Mouse (Mus musculus) frontal cortex, postnatal 10 days (tissue): ENCODE data around the gene Gm43517.
A peak's percentile ranks its signal among the peaks of the same experiment; 100 is the strongest.

ENCODE experiments used
- DNase-seq, 2 experiments: peaks; one replicate each; pipeline ENCODE4 v3.0.0; 2022; ENCODE audit warnings: low spot score in 2 of 2, mixed read lengths in 1 of 2

Gene Gm43517

DNA sequence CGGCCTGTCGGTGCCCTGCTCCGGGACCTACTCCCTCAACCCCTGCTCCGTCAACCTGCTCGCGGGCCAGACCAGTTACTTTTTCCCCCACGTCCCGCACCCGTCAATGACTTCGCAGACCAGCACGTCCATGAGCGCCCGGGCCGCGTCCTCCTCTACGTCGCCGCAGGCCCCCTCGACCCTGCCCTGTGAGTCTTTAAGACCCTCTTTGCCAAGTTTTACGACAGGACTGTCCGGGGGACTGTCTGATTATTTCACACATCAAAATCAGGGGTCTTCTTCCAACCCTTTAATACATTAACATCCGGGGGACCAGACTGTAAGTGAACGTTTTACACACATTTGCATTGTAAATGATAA lies 637 bp downstream of the Gm43517 start:
- no peak for DNase-seq

DNA sequence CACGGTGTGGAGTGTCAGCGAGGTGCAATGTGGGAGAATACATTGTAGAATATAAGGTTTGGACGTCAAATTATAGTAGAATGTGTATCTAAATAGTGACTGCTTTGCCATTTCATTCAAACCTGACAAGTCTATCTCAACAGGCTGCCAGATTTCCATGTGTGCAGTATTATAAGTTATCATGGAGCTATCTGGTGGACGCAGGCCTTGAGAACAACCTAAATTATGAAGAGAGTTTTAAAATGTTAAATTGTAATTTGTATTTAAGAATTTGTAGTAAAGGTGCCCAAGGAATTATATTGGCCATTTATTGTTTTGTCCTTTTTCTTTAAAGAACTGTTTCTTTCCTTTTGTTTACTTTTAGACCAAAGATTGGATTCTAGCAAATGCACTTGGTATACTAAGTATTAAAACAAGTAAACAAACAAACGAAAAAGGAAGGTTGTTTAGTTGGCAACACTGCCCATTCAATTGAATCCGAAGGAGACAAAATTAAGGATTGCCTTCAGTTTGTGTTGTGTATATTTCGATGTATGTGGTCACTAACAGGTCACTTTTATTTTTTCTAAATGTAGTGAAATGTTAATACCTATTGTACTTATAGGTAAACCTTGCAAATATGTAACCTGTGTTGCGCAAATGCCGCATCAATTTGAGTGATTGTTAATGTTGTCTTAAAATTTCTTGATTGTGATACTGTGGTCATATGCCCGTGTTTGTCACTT lies 1.3 kb downstream of the Gm43517 start:
- DNase-seq: no peak

- DNase-seq: no peak
These were observed 3.1 kb downstream of the Gm43517 start for GRCm38 (mm10) chr12:49387856-49388598.

DNA sequence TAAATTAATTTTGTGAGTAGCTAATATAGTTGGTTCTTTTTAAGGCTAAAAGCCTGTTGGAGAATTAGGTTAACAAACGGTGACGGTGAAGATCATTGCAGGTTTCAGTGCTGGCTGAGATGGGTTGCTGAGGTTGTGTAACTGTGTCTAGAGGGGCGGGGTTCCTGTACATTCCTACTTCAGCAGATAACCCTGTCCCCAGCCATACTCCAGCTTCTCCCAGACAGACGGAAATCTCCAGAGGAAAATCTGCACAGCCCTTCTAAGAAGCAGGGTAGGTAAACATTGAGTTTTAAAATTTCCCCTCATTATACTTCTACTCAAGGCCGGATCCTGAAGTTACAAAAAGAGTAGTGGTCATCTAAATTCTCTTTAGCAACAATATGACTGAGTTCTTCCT lies 4.7 kb downstream of the Gm43517 start:
- peak in 1 of 2 experiments; percentile 17 for DNase-seq

DNA sequence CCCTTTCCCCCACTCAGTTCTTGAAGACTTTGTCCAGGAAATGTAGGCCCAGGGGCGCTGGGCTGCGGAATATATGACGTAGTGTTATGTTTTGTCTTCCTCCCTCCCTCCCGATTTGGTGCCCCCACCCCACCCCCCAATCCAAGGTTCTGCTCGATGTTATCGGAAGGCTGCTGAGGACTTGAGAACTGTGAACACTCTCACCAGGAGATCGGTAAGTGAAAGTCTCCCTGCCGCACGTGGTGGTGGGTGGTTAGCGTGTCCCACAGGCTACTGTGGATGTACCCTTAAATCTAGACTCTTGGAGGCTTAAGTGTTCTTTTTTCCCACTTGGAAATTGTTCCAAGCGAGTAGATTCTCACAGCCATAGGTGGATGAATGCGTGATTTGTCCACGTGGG lies 5.3 kb downstream of the Gm43517 start:
- peak in 1 of 2 experiments; percentile 26 for DNase-seq

DNA sequence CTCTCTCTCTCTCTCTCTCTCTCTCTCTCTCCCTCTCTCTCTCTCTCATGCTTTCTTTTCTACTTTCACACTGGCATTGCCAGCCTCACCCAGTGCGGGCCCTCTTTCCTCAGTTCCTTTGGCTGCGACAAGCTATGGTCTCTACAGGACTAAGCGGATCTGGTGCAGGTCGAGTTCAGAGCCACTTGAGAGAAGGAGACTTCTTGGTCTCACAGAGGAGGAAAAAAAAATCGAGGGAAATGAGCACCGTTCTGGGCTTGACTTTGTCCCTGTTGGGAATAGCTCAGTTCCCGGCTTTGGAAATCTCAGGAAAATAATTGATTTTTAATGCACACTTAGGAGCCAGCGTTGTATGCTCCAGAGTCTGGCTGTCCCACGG lies 5.9 kb downstream of the Gm43517 start:
- DNase-seq: peak in 1 of 2 experiments; percentile 28

- peak in 1 of 2 experiments; percentile 65 for DNase-seq
These were observed 6.5 kb downstream of the Gm43517 start for GRCm38 (mm10) chr12:49391305-49392040.

- DNase-seq: no peak
These were observed 7.0 kb downstream of the Gm43517 start for GRCm38 (mm10) chr12:49392041-49392390.

GRCm38 (mm10) chr12:49392876-49393275 lies 7.9 kb downstream of the Gm43517 start:
- no peak for DNase-seq

- no peak for DNase-seq
These were observed 8.7 kb downstream of the Gm43517 start for GRCm38 (mm10) chr12:49393639-49394038.

- DNase-seq: no peak
These were observed 9.2 kb downstream of the Gm43517 start for GRCm38 (mm10) chr12:49394181-49394580.

GRCm38 (mm10) chr12:49394836-49395235 lies 9.9 kb downstream of the Gm43517 start:
- peak in 1 of 2 experiments; percentile 37 for DNase-seq

DNA sequence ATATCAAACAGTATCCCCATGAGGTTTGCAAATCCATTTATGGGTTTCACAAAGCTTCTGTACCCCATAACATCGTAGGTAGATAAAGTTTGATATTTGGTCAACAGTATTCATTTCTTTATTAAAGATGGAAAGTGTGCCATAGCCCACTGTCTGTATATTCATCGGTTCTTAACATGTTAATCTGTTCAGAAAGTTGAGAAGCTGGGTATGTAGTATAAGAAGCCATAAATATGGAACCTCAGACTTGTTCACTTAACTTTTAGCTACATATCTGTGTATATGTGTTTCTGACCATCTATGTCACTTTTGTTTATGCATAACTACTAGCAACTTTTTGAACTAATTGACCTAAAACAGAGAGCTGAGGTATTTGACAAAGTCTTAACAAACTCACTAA lies 11.0 kb downstream of the Gm43517 start:
- no peak for DNase-seq

GRCm38 (mm10) chr12:49396776-49397175 lies 11.8 kb downstream of the Gm43517 start:
- no peak for DNase-seq

DNA sequence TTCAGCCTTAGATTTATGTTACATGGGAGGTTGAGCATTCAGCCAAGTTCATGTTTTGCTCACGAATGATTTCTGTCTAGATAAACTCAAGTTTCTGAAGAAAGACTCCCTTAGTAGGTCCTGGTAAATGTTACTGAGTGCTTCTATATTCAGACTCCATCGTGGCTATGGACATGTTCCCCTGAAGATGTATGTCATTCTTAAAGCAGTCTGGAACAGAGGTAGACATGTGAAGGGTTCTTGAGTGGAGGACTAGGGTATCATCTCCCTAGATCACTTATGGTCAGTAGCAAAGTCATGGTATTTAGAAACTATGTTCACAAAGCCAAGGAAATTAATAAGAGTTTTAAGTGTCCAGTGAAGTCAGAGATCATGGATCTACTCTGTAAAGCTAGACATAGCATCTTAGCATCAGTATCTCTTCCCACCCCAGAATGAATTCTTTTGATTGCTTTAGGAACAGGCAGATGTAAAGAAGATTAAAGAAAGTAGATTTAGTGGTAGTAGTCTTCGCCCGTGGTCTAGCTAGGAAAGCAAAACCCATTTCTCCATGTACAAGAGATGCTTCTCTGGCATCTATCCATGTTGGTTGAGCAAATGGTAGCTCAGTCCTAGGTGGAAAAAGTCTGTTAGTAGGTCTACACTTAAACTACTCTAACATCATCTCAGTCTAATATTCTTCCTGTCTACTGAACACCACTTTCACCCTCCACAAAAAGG lies 12.6 kb downstream of the Gm43517 start:
- DNase-seq: no peak

GRCm38 (mm10) chr12:49398163-49398540 lies 13.2 kb downstream of the Gm43517 start:
- no peak for DNase-seq

GRCm38 (mm10) chr12:49398636-49399035 lies 13.7 kb downstream of the Gm43517 start:
- DNase-seq: no peak

DNA sequence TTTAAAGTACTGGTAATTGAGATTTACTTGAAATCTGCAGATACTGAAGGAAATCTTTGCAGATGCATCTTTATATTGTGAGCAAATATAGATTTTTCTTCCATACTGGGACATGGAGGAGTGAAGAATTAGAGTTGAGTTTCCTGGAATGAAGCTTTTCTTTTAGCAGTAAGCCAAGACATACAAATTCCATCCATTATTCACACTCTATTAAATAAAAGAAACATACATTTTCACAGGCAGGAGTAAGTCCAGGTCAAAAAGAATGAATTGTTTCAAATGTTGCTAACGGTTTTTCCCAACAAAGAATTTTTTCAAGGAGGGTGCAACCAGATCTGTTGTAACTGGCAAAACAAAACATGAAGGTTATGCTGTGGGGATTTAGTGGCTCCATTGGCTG lies 14.6 kb downstream of the Gm43517 start:
- DNase-seq: no peak

GRCm38 (mm10) chr12:49400036-49400852 lies 15.3 kb downstream of the Gm43517 start:
- DNase-seq: peak in 1 of 2 experiments; percentile 21

DNA sequence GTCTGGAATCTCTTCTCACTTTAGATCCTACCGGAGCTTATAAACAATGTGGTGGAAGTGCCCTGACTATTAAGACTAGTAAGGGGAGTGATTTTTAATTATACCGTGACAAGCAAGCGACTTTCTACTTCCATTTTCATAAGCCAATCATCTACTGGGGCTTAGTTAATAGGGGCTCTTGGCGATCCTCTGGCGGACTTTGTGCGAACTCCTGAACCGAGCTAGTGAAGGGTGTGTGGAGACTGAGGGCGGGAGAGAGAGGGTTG lies 15.8 kb downstream of the Gm43517 start:
- DNase-seq: no peak

DNA sequence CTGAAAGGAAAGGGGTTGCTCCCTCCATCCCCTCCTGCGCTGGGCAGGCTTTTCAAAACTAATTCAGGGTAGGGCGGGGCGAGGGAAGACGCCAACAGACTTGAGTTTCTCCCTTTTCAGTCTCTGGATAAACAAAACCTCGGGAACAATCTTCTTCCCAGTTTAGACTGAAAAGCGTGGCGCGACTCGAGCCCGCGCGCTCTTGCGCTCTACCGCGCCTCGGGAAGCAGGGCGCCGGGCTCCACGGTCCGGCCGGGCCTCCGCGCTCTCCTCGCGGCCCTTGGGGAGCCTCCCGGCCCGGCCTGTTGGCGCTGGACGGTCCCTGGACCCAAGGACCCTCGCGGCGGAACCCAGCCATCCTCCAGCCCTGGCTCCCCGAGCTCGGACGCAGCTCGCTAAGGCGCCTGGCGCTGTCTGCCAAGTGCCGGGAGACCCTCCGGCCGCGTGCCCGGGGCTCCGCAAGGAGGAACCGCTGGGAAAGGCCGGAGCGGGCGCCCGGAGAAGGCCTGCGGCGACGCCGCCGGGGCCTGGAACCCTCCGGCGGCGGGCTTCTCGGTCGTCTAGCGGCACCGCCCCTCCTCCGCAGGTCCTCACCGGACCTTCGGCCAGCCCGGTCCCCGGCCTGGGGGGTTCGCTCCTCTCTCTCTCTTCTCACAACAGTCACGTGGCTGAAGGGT lies 16.3 kb downstream of the Gm43517 start:
- DNase-seq: peak; percentile 66 to 71
